Mouse (Mus musculus): ENCODE data around the gene Plod1. TPM values are rescaled to one million over a fixed set of nuclear protein-coding genes. Genes with fewer than 3 reads are reported as not detected.

Gene Plod1
- polyA plus RNA-seq, 1 experiment from 2014 or later: 20.2 TPM

DNA sequence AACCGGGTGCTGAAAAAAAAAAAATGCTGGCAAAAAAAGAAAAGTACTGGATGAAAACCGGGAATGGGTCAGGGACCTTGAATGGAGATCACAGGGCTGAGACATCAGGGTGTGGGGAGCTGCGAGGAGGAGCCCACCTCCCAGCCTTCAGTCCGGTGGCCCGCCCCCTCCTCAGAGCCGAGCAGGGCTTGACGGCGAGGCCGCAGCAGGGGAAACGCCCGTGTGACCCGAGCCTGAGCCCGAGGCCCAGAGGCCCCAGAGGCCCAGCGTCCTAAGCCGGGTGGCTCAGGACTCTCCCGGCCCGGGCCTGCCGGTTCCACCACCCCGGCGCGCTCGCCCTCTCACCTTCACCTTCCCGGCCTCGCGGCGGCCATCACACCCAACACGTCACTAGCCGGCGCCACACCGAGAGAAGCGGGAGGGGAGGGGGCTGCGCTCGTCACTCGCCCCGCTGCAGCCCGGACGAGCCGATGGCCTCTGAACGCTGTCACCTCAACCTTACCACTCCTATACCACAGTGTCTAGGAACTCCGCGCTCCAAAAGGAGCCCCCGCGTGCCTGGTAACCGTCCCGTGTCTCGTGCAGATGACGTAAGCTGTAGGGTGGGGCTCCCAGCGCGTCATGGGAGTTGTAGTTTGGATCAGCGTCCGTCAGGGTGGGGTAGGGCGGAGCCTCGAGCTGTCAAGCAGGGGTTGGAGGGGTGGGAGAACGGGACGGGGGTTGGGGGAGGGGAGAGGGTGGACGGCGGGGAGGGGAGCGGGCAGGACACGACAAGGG, 32.1 kb downstream of the Plod1 start, which contains the start of gene Mfn2:
TSS of gene Mfn2 (minus strand) at position 392 of the 777 bp plus-strand sequence.
- H3K27me3 ChIP-seq (replicated peaks): no peaks in the 10 kb centered on the region
- under 1% methylated on average over 59 of the region's 59 CpGs for WGBS
- ATAC-seq (replicated peaks): peak; percentile 95
- H3K4me2 ChIP-seq: peak within 1 kb of the TSS; percentile 64
- H3K4me3 ChIP-seq: peak within 1 kb of the TSS; percentile 81
- H3K4me1 ChIP-seq: peaks cover 17% of the 10 kb centered on the region
- H3K9ac ChIP-seq: peak within 1 kb of the TSS; percentile 86
- no peaks in the 10 kb centered on the region for H3K9me3 ChIP-seq
- peak within 1 kb of the TSS; percentile 89 for H3K27ac ChIP-seq
- H3K36me3 ChIP-seq (replicated peaks): peaks cover 4% of the 10 kb centered on the region; the same call in 1 of the 2 replicates

DNA sequence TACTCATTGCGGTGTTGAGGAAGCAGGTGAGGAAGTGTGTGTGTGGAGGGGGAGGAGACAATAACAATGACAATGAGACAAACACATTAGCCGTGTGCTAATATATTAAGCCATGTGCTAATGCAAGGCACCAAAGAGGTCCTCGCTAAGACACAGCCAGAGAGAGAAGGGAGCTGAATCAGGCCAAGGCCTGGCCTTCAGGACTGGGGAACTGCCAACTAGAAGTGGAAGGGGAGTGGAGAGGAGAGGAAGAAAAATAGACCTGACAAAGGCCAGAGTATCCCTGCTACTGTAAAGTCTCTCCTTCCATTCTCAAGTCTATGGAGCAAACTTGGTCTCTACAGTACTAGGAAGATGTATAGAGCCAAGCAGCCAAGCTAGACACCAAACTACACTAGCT, 33.0 kb downstream of the Plod1 start:
- Histone ChIP-seq H3K4me3 (peak overlapping the region; percentile 81), H3K9ac (peak overlapping the region; percentile 86), H3K36me3 (replicated peaks) (peaks cover 13% of the 10 kb centered on the region; the same call in 1 of the 2 replicates), H3K4me1 (peaks cover 17% of the 10 kb centered on the region), H3K27me3 (replicated peaks) (no peaks in the 10 kb centered on the region), H3K9me3 (no peaks in the 10 kb centered on the region), H3K4me2 (peak overlapping the region; percentile 64), H3K27ac (no peak overlapping the region)
- no peak for ATAC-seq (replicated peaks)
- 86% methylated on average over 3 of the region's 3 CpGs for WGBS

DNA sequence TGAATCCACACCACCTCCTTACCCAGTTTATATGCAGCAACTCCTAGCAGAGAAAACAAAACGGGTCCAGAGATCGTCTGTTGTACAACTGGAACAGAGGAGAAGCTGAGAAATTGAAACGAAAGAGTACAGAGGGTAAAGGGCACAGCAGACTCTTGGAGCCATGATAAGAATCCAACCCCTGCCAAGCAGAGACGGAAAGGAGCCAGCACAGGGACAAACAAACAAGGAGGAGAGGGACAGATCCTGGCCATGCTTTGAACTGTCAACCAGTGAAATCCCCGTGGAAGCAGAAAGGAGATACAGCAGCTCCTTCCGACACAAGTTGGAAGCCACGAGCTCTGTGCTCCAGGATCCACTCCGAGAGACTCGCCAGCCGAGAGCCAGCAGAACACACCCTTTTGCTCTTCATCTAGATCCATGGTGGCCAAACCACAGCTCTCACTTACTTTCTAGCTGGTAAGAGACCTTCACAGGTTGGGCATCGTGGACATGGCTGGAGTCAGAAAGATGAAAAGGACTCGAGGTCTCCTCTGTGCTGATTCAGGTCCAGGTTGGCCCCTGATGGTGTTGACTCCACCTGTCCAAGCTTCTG, 33.6 kb downstream of the Plod1 start:
- no peaks in the 10 kb centered on the region for H3K27me3 ChIP-seq (replicated peaks)
- ATAC-seq (replicated peaks): no peak
- H3K4me1 ChIP-seq: peaks cover 17% of the 10 kb centered on the region
- no peaks in the 10 kb centered on the region for H3K9me3 ChIP-seq
- no peak overlapping the region for H3K9ac ChIP-seq
- H3K27ac ChIP-seq: no peak overlapping the region
- H3K36me3 ChIP-seq (replicated peaks): peaks cover 18% of the 10 kb centered on the region
- H3K4me3 ChIP-seq: peak overlapping the region; percentile 81; the same call in 1 of the 2 replicates
- WGBS: 92% methylated on average over 12 of the region's 12 CpGs
- peak overlapping the region; percentile 64 for H3K4me2 ChIP-seq

DNA sequence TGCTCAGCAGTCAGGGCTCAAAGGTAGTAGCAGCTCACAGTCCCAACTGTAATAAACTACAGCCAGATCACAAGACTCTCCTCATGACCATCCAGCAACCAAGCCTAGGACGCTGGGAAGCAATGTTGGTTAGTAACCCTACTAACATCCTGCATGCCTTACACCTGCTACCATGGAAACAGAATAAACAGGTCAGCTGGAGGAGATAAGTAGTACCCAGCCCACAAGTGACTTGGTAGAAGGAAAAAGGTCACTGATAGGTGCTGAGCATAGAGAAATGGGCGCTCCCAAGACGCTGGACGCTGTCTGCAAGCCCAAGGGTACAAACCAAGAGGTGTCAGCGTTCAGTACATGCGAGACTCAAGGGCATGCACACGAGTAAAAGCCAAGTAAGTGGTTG, 36.1 kb downstream of the Plod1 start:
- no peak overlapping the region for H3K27ac ChIP-seq
- H3K4me3 ChIP-seq: no peak overlapping the region
- peaks cover 30% of the 10 kb centered on the region for H3K36me3 ChIP-seq (replicated peaks)
- no peak for ATAC-seq (replicated peaks)
- 82% methylated on average over 7 of the region's 7 CpGs for WGBS
- H3K4me1 ChIP-seq: peaks cover 17% of the 10 kb centered on the region
- H3K9ac ChIP-seq: no peak overlapping the region
- H3K9me3 ChIP-seq: no peaks in the 10 kb centered on the region
- no peak overlapping the region for H3K4me2 ChIP-seq
- no peaks in the 10 kb centered on the region for H3K27me3 ChIP-seq (replicated peaks)

DNA sequence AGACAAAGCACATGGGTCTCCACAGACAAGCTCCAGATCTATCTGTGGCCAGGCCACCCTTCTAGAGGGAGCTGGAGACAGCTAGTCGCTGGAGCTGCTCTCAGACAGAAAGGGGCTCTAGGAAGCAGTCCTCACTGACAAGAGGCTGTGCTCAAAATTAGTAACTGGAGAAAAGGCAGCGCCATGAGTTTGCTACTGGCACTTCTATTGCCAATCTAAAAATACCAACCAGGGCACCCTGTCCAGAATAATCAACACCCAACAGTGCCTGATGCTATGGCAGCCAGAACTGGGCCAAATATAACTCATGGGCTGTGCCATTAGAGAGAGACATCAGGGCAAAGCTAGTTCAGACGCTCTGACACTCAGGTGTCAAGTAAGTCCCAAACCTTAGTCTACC, 39.2 kb downstream of the Plod1 start:
- Histone ChIP-seq H3K36me3 (replicated peaks) (peaks cover 48% of the 10 kb centered on the region), H3K9ac (no peak overlapping the region), H3K4me1 (0 out of 2 replicates have a peak, but pooled peaks cover 3% of the 10 kb centered on the region), H3K27ac (no peak overlapping the region), H3K27me3 (replicated peaks) (no peaks in the 10 kb centered on the region), H3K4me2 (no peak overlapping the region), H3K4me3 (no peak overlapping the region), H3K9me3 (no peaks in the 10 kb centered on the region)
- ATAC-seq (replicated peaks): no peak
- WGBS: 93% methylated on average over 3 of the region's 3 CpGs

DNA sequence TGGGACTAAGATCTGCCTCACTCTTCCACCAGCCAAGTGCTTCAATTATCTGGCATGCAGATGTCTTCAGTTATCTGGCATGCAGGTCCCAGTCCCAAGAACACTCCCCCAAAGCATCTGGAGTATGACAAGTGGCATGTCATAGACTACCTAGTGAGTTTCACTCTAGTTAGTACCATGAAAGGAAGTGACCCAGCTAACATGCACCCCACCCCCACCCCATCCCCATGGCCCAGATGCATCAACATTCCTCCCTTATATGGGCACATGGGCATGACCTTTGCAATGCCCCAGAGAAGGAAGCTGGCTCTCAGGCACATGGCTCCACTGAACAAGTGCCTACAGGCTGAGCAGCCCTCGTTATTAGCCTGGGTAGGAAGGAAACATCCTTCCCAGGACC, 40.2 kb downstream of the Plod1 start:
- Histone ChIP-seq H3K4me2 (no peak overlapping the region), H3K27me3 (replicated peaks) (no peaks in the 10 kb centered on the region), H3K9ac (no peak overlapping the region), H3K4me1 (0 out of 2 replicates have a peak, but pooled peaks cover 3% of the 10 kb centered on the region), H3K27ac (no peak overlapping the region), H3K9me3 (no peaks in the 10 kb centered on the region), H3K4me3 (no peak overlapping the region), H3K36me3 (replicated peaks) (peaks cover 54% of the 10 kb centered on the region)
- ATAC-seq (replicated peaks): no peak
- WGBS: 71% methylated on average over 1 of the region's 1 CpGs

DNA sequence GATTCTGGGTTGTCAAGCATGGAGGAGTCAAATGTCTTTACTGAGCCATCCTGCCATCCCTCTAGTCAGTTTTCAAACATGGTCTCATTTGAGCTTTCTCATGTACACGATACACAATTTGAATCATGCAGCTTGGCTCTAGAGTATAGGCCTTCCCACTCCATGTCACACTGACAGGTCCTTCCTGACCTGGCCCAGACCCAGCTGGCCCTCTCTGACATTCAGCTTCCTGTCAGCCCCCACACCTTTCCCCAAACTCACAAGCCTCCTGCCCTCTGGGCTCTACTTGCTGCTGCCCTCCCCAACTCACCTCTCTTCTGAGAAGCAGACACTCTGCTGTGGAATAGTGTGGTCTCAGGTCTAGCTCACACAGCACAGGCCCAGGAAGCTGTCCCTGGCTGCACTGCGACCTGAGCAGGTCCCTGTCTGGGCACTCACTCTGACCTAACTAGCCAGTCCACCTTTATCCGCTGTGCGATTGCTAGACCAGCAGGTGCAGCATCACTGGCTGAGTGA, 40.7 kb downstream of the Plod1 start:
- H3K4me1 ChIP-seq: 0 out of 2 replicates have a peak, but pooled peaks cover 2% of the 10 kb centered on the region
- ATAC-seq (replicated peaks): no peak
- no peak overlapping the region for H3K27ac ChIP-seq
- no peaks in the 10 kb centered on the region for H3K9me3 ChIP-seq
- no peaks in the 10 kb centered on the region for H3K27me3 ChIP-seq (replicated peaks)
- no peak overlapping the region for H3K4me2 ChIP-seq
- peaks cover 58% of the 10 kb centered on the region for H3K36me3 ChIP-seq (replicated peaks)
- WGBS: 96% methylated on average over 4 of the region's 4 CpGs
- no peak overlapping the region for H3K9ac ChIP-seq
- no peak overlapping the region for H3K4me3 ChIP-seq

DNA sequence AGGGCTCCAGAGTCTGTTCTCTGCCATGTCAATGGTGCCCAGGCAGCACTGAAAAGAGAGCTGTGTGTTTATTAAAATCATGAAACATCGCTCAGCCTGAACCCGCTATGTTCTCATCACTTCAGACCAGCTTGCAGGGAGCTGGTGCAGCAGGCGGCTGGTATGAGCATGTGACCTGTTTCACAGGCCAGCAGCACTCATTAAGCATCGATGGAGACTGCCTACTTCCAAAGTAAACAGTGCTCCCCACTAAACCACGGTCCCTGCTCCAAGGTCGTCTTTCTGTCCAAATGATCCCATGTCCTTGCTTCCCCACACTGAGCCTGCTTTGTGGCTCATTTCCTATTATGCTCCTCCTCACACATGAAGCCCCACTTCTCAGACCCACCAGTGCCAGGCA, 46.2 kb downstream of the Plod1 start:
- Histone ChIP-seq H3K4me2 (no peak overlapping the region), H3K9ac (no peak overlapping the region), H3K4me3 (no peak overlapping the region), H3K27ac (no peak overlapping the region), H3K27me3 (replicated peaks) (no peaks in the 10 kb centered on the region), H3K9me3 (no peaks in the 10 kb centered on the region), H3K4me1 (no peaks in the 10 kb centered on the region), H3K36me3 (replicated peaks) (peaks cover 60% of the 10 kb centered on the region)
- WGBS: 91% methylated on average over 6 of the region's 6 CpGs
- no peak for ATAC-seq (replicated peaks)

DNA sequence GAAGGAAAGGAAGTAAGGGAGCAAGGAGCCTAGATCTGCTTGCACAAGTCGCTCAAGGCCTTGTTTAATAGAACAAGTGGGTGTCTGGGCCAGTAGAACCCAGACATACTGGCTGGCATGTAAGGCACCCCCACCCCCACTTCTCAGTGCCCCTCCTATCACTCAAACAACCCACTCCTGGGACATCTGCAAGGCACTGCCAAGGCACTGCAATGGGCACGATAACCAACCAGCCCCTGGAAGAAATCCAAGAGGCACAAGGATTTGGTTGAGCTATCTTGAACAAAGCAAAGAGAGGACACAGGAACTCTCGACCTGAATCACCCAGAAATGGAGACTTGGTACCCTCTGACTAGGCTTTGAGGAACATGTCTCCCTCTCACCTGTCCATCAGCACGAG, 48.3 kb downstream of the Plod1 start:
- Histone ChIP-seq H3K4me1 (no peaks in the 10 kb centered on the region), H3K36me3 (replicated peaks) (peaks cover 62% of the 10 kb centered on the region), H3K9ac (no peak overlapping the region), H3K4me2 (no peak overlapping the region), H3K9me3 (no peaks in the 10 kb centered on the region), H3K27ac (no peak overlapping the region), H3K27me3 (replicated peaks) (no peaks in the 10 kb centered on the region), H3K4me3 (no peak overlapping the region)
- WGBS: 88% methylated on average over 4 of the region's 4 CpGs
- ATAC-seq (replicated peaks): no peak

DNA sequence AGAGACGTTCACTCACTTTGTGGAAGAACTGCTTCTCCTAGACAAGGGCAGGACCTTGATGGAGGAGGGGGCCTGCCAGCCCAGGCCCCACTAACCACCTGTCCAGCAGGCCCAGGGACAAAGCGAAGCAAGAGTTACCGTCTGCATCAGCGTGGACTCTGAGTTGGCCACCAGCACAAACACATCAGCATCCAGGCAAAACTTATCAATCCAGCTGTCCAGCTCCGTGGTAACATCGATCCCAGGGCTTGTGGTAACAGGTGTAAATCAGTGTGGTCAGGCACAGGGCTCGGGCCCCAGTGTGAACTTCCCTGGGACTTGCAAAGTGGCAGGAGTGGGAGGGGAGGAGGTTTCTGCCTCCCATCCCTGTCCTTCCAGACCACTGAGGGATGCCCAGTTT, 49.3 kb downstream of the Plod1 start:
- Histone ChIP-seq H3K4me3 (no peak overlapping the region), H3K9me3 (no peaks in the 10 kb centered on the region), H3K27me3 (replicated peaks) (no peaks in the 10 kb centered on the region), H3K36me3 (replicated peaks) (peaks cover 65% of the 10 kb centered on the region), H3K9ac (no peak overlapping the region), H3K4me1 (no peaks in the 10 kb centered on the region), H3K27ac (no peak overlapping the region), H3K4me2 (no peak overlapping the region)
- WGBS: 95% methylated on average over 7 of the region's 7 CpGs
- no peak for ATAC-seq (replicated peaks)

DNA sequence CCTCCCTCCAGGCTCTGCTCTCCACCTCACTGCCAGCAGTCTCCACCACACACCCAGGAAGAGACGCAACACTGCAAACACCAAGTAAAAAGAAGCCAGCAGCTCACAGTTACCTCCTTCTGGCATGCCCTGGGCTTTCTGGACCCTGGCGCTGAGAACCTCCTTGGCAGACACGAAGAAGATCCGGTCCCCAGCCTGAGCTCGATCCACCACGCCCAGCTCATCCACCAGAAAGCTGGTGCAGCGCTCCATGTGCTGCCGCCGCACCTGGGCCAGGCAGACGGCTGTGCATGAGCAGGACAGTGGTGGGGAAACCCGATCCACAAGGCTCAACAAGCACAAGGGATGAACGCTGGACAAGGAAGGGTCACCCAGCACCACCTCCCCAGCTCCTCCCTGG, 50.4 kb downstream of the Plod1 start:
- no peak overlapping the region for H3K27ac ChIP-seq
- 94% methylated on average over 12 of the region's 12 CpGs for WGBS
- no peak for ATAC-seq (replicated peaks)
- H3K9ac ChIP-seq: no peak overlapping the region
- no peaks in the 10 kb centered on the region for H3K4me1 ChIP-seq
- no peaks in the 10 kb centered on the region for H3K9me3 ChIP-seq
- no peaks in the 10 kb centered on the region for H3K27me3 ChIP-seq (replicated peaks)
- H3K4me3 ChIP-seq: no peak overlapping the region
- H3K4me2 ChIP-seq: no peak overlapping the region
- H3K36me3 ChIP-seq (replicated peaks): peaks cover 67% of the 10 kb centered on the region

DNA sequence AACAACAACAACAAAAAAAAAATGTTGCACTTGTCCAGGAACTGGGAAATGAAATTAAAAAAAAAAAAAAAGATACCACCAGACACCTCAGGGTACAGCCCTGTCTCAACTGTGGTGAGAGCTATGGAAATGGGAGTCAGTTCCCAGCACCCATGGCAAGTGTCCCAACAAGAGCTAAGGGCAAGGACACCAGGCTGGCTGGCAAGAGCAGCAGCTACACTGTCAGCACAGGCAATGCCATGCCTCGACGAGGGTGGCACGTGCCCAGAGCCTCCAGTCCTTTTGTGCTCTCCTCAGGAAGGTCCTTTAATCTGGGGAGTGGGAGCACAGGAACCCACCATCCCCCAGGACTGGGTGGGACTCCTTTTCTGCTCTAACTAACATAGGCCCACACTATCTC, 52.4 kb downstream of the Plod1 start:
- Histone ChIP-seq H3K36me3 (replicated peaks) (peaks cover 53% of the 10 kb centered on the region), H3K27me3 (replicated peaks) (no peaks in the 10 kb centered on the region), H3K4me3 (no peak overlapping the region), H3K4me2 (no peak overlapping the region), H3K27ac (no peak overlapping the region), H3K9ac (no peak overlapping the region), H3K4me1 (no peaks in the 10 kb centered on the region), H3K9me3 (no peaks in the 10 kb centered on the region)
- no peak for ATAC-seq (replicated peaks)
- 88% methylated on average over 3 of the region's 3 CpGs for WGBS
